Mouse (Mus musculus) heart, embryonic 12.5 days (tissue): ENCODE measurements around the gene Tmprss9. TPM values are rescaled to one million over a fixed set of nuclear protein-coding genes. Genes with fewer than 3 reads are reported as not detected.

Experiments used
- microRNA counts: library from miRNA; unstranded; fragments of <30 nt; microRNA quantifications from one replicate; lab custom pipeline; 2017
- microRNA-seq: library from miRNA; unstranded; fragments of <30 nt; microRNA quantifications from one replicate; pipeline ENCODE4, GENCODE M21; 2017
- polyA plus RNA-seq: library from polyadenylated mRNA; unstranded; fragments of >200 nt; fragmentation: Nextera tagmentation; extraction: Ambion mirVana; gene quantifications from 2 replicates; pipeline ENCODE4 v1.2.1, GENCODE M21; 2016

The Tmprss9 gene
- polyA plus RNA-seq, 1 experiment from 2014 or later: not detected

MicroRNAs within 50 kb of the gene (microRNA counts, 519-probe panel; counts per million panel counts)
- not detected for microRNA mmu-miR-1982 (lab: Ali Mortazavi, UCI)

Small RNA genes lying within 50 kb of the gene (microRNA-seq; reads per million reads assigned to microRNA genes)
- gene Mir1982: 2.6 reads per million, percentile 3 among the genes with 10 or more reads in this experiment

Other genes with a start within 250 kb of the Tmprss9 start
- 131 and 136 TPM in 2 replicates for gene Csnk1g2, start 249.0 kb upstream of the Tmprss9 start, polyA plus RNA-seq
- gene Btbd2, start 214.8 kb upstream of the Tmprss9 start, polyA plus RNA-seq: 64.9 and 65.7 TPM in 2 replicates
- 99.6 and 102 TPM in 2 replicates for gene Mknk2, start 193.7 kb upstream of the Tmprss9 start, polyA plus RNA-seq
- gene Mob3a, start 169.9 kb upstream of the Tmprss9 start, polyA plus RNA-seq: 34.8 and 38.1 TPM in 2 replicates
- gene Izumo4, start 169.7 kb upstream of the Tmprss9 start, polyA plus RNA-seq: 13.2 and 18.4 TPM in 2 replicates
- gene Ap3d1, start 129.6 kb upstream of the Tmprss9 start, polyA plus RNA-seq: 56.5 and 58.9 TPM in 2 replicates
- 25.7 and 30.9 TPM in 2 replicates for gene Dot1l, start 116.6 kb upstream of the Tmprss9 start, polyA plus RNA-seq
- gene Sf3a2, start 73.7 kb upstream of the Tmprss9 start, polyA plus RNA-seq: 51.2 and 58.3 TPM in 2 replicates
- gene Plekhj1, start 73.2 kb upstream of the Tmprss9 start, polyA plus RNA-seq: 82.4 and 83.2 TPM in 2 replicates
- 0.14 and 0.23 TPM in 2 replicates for gene Amh, start 66.6 kb upstream of the Tmprss9 start, polyA plus RNA-seq
- 6.1 and 6.7 TPM in 2 replicates for gene Jsrp1, start 58.4 kb upstream of the Tmprss9 start, polyA plus RNA-seq
- gene Oaz1, start 45.2 kb upstream of the Tmprss9 start, polyA plus RNA-seq: 1,577 and 1,597 TPM in 2 replicates
- 0.46 and 0.54 TPM in 2 replicates for gene Lingo3, start 27.8 kb upstream of the Tmprss9 start, polyA plus RNA-seq
- 177 and 182 TPM in 2 replicates for gene Lsm7, start 16.6 kb upstream of the Tmprss9 start, polyA plus RNA-seq
- 34.8 and 35.2 TPM in 2 replicates for gene Sppl2b, start 16.6 kb upstream of the Tmprss9 start, polyA plus RNA-seq
- 285 and 293 TPM in 2 replicates for gene Timm13, start 29.1 kb downstream of the Tmprss9 start, polyA plus RNA-seq
- gene Lmnb2, start 46.4 kb downstream of the Tmprss9 start, polyA plus RNA-seq: 34.3 and 35.3 TPM in 2 replicates
- 27.8 and 29.9 TPM in 2 replicates for gene Gadd45b, start 58.2 kb downstream of the Tmprss9 start, polyA plus RNA-seq
- 1.5 and 1.7 TPM in 2 replicates for gene Gng7, start 143.1 kb downstream of the Tmprss9 start, polyA plus RNA-seq
- gene Diras1, start 153.8 kb downstream of the Tmprss9 start, polyA plus RNA-seq: not detected in 2 replicates
- gene Slc39a3, start 165.6 kb downstream of the Tmprss9 start, polyA plus RNA-seq: 7.5 and 8.7 TPM in 2 replicates
- gene Sgta, start 188.3 kb downstream of the Tmprss9 start, polyA plus RNA-seq: 152 and 154 TPM in 2 replicates
- gene Thop1, start 198.2 kb downstream of the Tmprss9 start, polyA plus RNA-seq: 35.5 and 36.6 TPM in 2 replicates
- 0.31 and 0.47 TPM in 2 replicates for gene Creb3l3, start 227.0 kb downstream of the Tmprss9 start, polyA plus RNA-seq
- gene Map2k2, start 234.1 kb downstream of the Tmprss9 start, polyA plus RNA-seq: 161 and 165 TPM in 2 replicates